Mouse (Mus musculus) 416B (cell line): Measurements from ENCODE around the gene Metap1.
A peak's percentile ranks its signal among the peaks of the same experiment; 100 is the strongest.

ENCODE experiments used
- DNase-seq: peaks from one replicate; pipeline ENCODE4 v3.0.0; 2011; ENCODE audit warnings: low read depth

Gene Metap1

GRCm38 (mm10) chr3:138452169-138452568, 37.1 kb downstream of the Metap1 start:
- DNase-seq, result no peak

- DNase-seq, result peak; percentile 61
These were observed 41.0 kb downstream of the Metap1 start for GRCm38 (mm10) chr3:138448077-138448860.

- DNase-seq, result no peak
These were observed 45.9 kb downstream of the Metap1 start for GRCm38 (mm10) chr3:138443465-138443771.

GRCm38 (mm10) chr3:138442612-138443464, 46.5 kb downstream of the Metap1 start, which contains the start of gene Adh5:
Gene Adh5 (plus strand): TSS chr3:138443093.
- DNase-seq, result peak; percentile 96

- DNase-seq, result peak; percentile 77
These were observed 47.1 kb downstream of the Metap1 start for GRCm38 (mm10) chr3:138442203-138442602.

GRCm38 (mm10) chr3:138438716-138439115, 50.6 kb downstream of the Metap1 start:
- no peak for DNase-seq

GRCm38 (mm10) chr3:138431835-138432234, 57.5 kb downstream of the Metap1 start:
- DNase-seq, result peak; percentile 61

- DNase-seq, result no peak
These were observed 58.8 kb downstream of the Metap1 start for GRCm38 (mm10) chr3:138430360-138430976.

- no peak for DNase-seq
These were observed 65.1 kb downstream of the Metap1 start for GRCm38 (mm10) chr3:138424247-138424646.

GRCm38 (mm10) chr3:138423664-138424063, 65.7 kb downstream of the Metap1 start:
- DNase-seq, result no peak

- no peak for DNase-seq
These were observed 68.9 kb downstream of the Metap1 start for GRCm38 (mm10) chr3:138420385-138420784.

GRCm38 (mm10) chr3:138419369-138419768, 69.9 kb downstream of the Metap1 start:
- peak; percentile 65 for DNase-seq

GRCm38 (mm10) chr3:138415121-138415690, 74.1 kb downstream of the Metap1 start, which contains the start of gene Adh4:
Gene Adh4 (plus strand): TSS chr3:138415466.
- no peak for DNase-seq

GRCm38 (mm10) chr3:138410211-138410610, 79.1 kb downstream of the Metap1 start:
- no peak for DNase-seq

GRCm38 (mm10) chr3:138409585-138409984, 79.7 kb downstream of the Metap1 start:
- no peak for DNase-seq
